Mouse (Mus musculus) lung, postnatal 0 days (tissue): Measurements from ENCODE around the gene Zfp341.

ENCODE experiments used
- CTCF ChIP-seq: IDR thresholded peaks from 2 replicates; pipeline ENCODE4 v1.5.1; 2016; ENCODE audit warnings: antibody characterized with exemption, mild to moderate bottlenecking
- EP300 ChIP-seq: IDR thresholded peaks from 2 replicates; pipeline ENCODE4 v1.6.1; 2016; ENCODE audit warnings: antibody characterized with exemption, mild to moderate bottlenecking, control low read depth

DNA sequence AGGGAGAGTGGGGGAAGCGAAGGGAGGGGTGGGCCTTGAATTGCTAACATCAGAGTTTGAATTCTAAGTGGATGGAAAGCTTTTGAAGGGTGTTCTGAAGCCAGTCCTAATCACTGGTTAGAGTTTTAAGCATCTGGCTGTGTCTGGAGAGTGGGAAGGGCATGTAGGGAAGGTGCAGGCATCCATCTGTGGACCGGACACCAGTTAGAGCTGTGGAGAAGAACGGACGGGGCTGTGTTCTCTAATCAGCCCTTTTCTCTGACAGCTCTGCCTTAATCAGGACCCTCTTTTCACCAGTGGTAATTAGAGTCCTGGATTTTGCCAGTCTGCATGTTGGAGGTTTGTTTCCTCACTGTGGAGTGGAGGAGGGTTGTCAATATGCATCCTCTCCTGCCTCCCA, 46.0 kb downstream of the Zfp341 start:
- TF ChIP-seq EP300 (no peak), CTCF (no peak)
